Mouse (Mus musculus) embryonic facial prominence, embryonic 12.5 days (tissue): ENCODE measurements at regions not wholly inside any gene's neighbourhood (a gene's known extent, or its start where the extent isn't known, plus 50 kb on each side); places are given as distances from the start of the nearest gene placed in this dataset.
A peak's percentile ranks its signal among the peaks of the same experiment; 100 is the strongest.

Source experiments
- ATAC-seq: fragments of 200-750 bp; cut with Nextera tagmentation; 2 replicates; pipeline ENCODE4 v1.8.0; 2017; ENCODE audit not compliant: insufficient number of reproducible peaks, insufficient read depth, low FRiP score, low TSS enrichment
- H3K27ac ChIP-seq: fragments of 300-500 bp; sonication (generic); 2 replicates; pipeline ENCODE4 v1.5.1; 2016; ENCODE audit warnings: mild to moderate bottlenecking
- H3K27me3 ChIP-seq: fragments of 300-500 bp; sonication (generic); 2 replicates; pipeline ENCODE4 v1.6.1; 2016; ENCODE audit warnings: mild to moderate bottlenecking, moderate library complexity
- H3K36me3 ChIP-seq: fragments of 300-500 bp; sonication (generic); 2 replicates; pipeline ENCODE4 v1.6.1; 2016; ENCODE audit warnings: mild to moderate bottlenecking
- H3K4me1 ChIP-seq: fragments of 300-500 bp; sonication (generic); 2 replicates; pipeline ENCODE4 v1.6.1; 2016
- H3K4me2 ChIP-seq: fragments of 300-500 bp; sonication (generic); replicated peaks from 2 replicates; pipeline ENCODE4 v1.6.1; 2016; ENCODE audit warnings: mild to moderate bottlenecking, moderate library complexity
- H3K4me3 ChIP-seq: fragments of 300-500 bp; sonication (generic); 2 replicates; pipeline ENCODE4 v1.5.1; 2016; ENCODE audit warnings: mild to moderate bottlenecking
- H3K9ac ChIP-seq: fragments of 300-500 bp; sonication (generic); 2 replicates; pipeline ENCODE4 v1.6.1; 2016; ENCODE audit warnings: mild to moderate bottlenecking, moderate library complexity
- H3K9me3 ChIP-seq: fragments of 300-500 bp; sonication (generic); 2 replicates; pipeline ENCODE4 v1.6.1; 2016; ENCODE audit warnings: mild to moderate bottlenecking, moderate library complexity
- WGBS: fragments of 180-500 bp; shearing (Covaris S2); methylation state at CpG from one replicate; pipeline ENCODE4 v1.1.7; 2016; 5-methylcytosine and 5-hydroxymethylcytosine counted together

GRCm38 (mm10) chr1:186501726-186502125, 204.1 kb downstream of the Tgfb2 start:
- Histone ChIP-seq H3K4me3 (no peak overlapping the region), H3K27me3 (no peaks in the 10 kb centered on the region), H3K27ac (no peak overlapping the region), H3K9me3 (no peaks in the 10 kb centered on the region), H3K36me3 (no peaks in the 10 kb centered on the region), H3K4me2 (no peak overlapping the region), H3K9ac (no peak overlapping the region), H3K4me1 (0 out of 2 replicates have a peak, but pooled peaks cover 4% of the 10 kb centered on the region)
- 80% methylated on average over 1 of the region's 1 CpGs for WGBS
- ATAC-seq = no peak

- 74% methylated on average over 1 of the region's 1 CpGs for WGBS
- Histone ChIP-seq H3K9me3 (no peaks in the 10 kb centered on the region), H3K27me3 (no peaks in the 10 kb centered on the region), H3K4me2 (no peak overlapping the region), H3K27ac (no peak overlapping the region), H3K4me1 (no peaks in the 10 kb centered on the region), H3K9ac (no peak overlapping the region), H3K36me3 (no peaks in the 10 kb centered on the region), H3K4me3 (no peak overlapping the region)
- no peak for ATAC-seq
Measured at GRCm38 (mm10) chr1:186497872-186498271, 207.9 kb downstream of the Tgfb2 start.

- ATAC-seq = no peak
- WGBS = 87% methylated on average over 2 of the region's 2 CpGs
- Histone ChIP-seq H3K4me1 (no peaks in the 10 kb centered on the region), H3K27me3 (no peaks in the 10 kb centered on the region), H3K9ac (no peak overlapping the region), H3K4me2 (no peak overlapping the region), H3K27ac (no peak overlapping the region), H3K9me3 (no peaks in the 10 kb centered on the region), H3K4me3 (no peak overlapping the region), H3K36me3 (no peaks in the 10 kb centered on the region)
Measured at GRCm38 (mm10) chr1:186497333-186497732, 208.5 kb downstream of the Tgfb2 start.

- Histone ChIP-seq H3K4me3 (no peak overlapping the region), H3K36me3 (no peaks in the 10 kb centered on the region), H3K9me3 (no peaks in the 10 kb centered on the region), H3K4me1 (no peaks in the 10 kb centered on the region), H3K27me3 (no peaks in the 10 kb centered on the region), H3K27ac (no peak overlapping the region), H3K4me2 (no peak overlapping the region), H3K9ac (no peak overlapping the region)
- WGBS = 87% methylated on average over 5 of the region's 5 CpGs
- no peak for ATAC-seq
Measured at GRCm38 (mm10) chr1:186494411-186494783, 211.4 kb downstream of the Tgfb2 start.

- no peaks in the 10 kb centered on the region for H3K27me3 ChIP-seq
- H3K4me2 ChIP-seq = no peak overlapping the region
- no peaks in the 10 kb centered on the region for H3K9me3 ChIP-seq
- no peak for ATAC-seq
- H3K4me1 ChIP-seq = no peaks in the 10 kb centered on the region
- H3K4me3 ChIP-seq = no peak overlapping the region
- 69% methylated on average over 14 of the region's 14 CpGs for WGBS
- H3K9ac ChIP-seq = no peak overlapping the region
- H3K36me3 ChIP-seq = no peaks in the 10 kb centered on the region
- no peak overlapping the region for H3K27ac ChIP-seq
Measured at GRCm38 (mm10) chr1:186493664-186494410, 212.0 kb downstream of the Tgfb2 start.

- Histone ChIP-seq H3K9ac (no peak overlapping the region), H3K27ac (no peak overlapping the region), H3K4me2 (no peak overlapping the region), H3K36me3 (no peaks in the 10 kb centered on the region), H3K4me3 (no peak overlapping the region), H3K9me3 (no peaks in the 10 kb centered on the region), H3K27me3 (no peaks in the 10 kb centered on the region), H3K4me1 (peaks cover 12% of the 10 kb centered on the region; the same call in 1 of the 2 replicates)
- ATAC-seq = no peak
- WGBS = 47% methylated on average over 8 of the region's 8 CpGs
Measured at GRCm38 (mm10) chr1:186482177-186482576, 223.6 kb downstream of the Tgfb2 start.

- WGBS = 76% methylated on average over 1 of the region's 1 CpGs
- Histone ChIP-seq H3K4me3 (no peak overlapping the region), H3K27me3 (no peaks in the 10 kb centered on the region), H3K4me2 (no peak overlapping the region), H3K36me3 (no peaks in the 10 kb centered on the region), H3K9me3 (no peaks in the 10 kb centered on the region), H3K27ac (no peak overlapping the region), H3K4me1 (0 out of 2 replicates have a peak, but pooled peaks cover 3% of the 10 kb centered on the region), H3K9ac (no peak overlapping the region)
- ATAC-seq = no peak
Measured at GRCm38 (mm10) chr1:186480019-186480418, 225.8 kb downstream of the Tgfb2 start.

GRCm38 (mm10) chr1:186478428-186479238, 227.2 kb downstream of the Tgfb2 start:
- H3K27ac ChIP-seq = no peak overlapping the region
- no peaks in the 10 kb centered on the region for H3K36me3 ChIP-seq

GRCm38 (mm10) chr1:186474844-186475243, 230.9 kb downstream of the Tgfb2 start:
- 35% methylated on average over 2 of the region's 2 CpGs for WGBS
- ATAC-seq = no peak
- no peaks in the 10 kb centered on the region for H3K36me3 ChIP-seq
- H3K27me3 ChIP-seq = no peaks in the 10 kb centered on the region
- H3K27ac ChIP-seq = no peak overlapping the region
- H3K4me3 ChIP-seq = no peak overlapping the region
- H3K4me1 ChIP-seq = no peaks in the 10 kb centered on the region
- H3K9ac ChIP-seq = no peak overlapping the region
- H3K9me3 ChIP-seq = no peaks in the 10 kb centered on the region
- H3K4me2 ChIP-seq = no peak overlapping the region

More at GRCm38 (mm10) chr1:186478428-186479238, 227.2 kb downstream of the Tgfb2 start:
- no peak for ATAC-seq
- Histone ChIP-seq H3K9ac (no peak overlapping the region), H3K4me3 (no peak overlapping the region), H3K27me3 (no peaks in the 10 kb centered on the region), H3K4me2 (no peak overlapping the region), H3K4me1 (0 out of 2 replicates have a peak, but pooled peaks cover 3% of the 10 kb centered on the region), H3K9me3 (no peaks in the 10 kb centered on the region)
- 65% methylated on average over 8 of the region's 8 CpGs for WGBS

GRCm38 (mm10) chr1:186474385-186474784, 231.4 kb downstream of the Tgfb2 start:
- no peak overlapping the region for H3K4me3 ChIP-seq
- no peak for ATAC-seq
- 45% methylated on average over 1 of the region's 1 CpGs for WGBS
- H3K4me1 ChIP-seq = no peaks in the 10 kb centered on the region
- no peak overlapping the region for H3K9ac ChIP-seq
- no peaks in the 10 kb centered on the region for H3K27me3 ChIP-seq
- no peak overlapping the region for H3K27ac ChIP-seq
- H3K9me3 ChIP-seq = no peaks in the 10 kb centered on the region
- no peaks in the 10 kb centered on the region for H3K36me3 ChIP-seq
- H3K4me2 ChIP-seq = no peak overlapping the region

GRCm38 (mm10) chr1:186472955-186473354, 232.8 kb downstream of the Tgfb2 start:
- Histone ChIP-seq H3K27ac (peak overlapping the region; percentile 36; the same call in 1 of the 2 replicates), H3K27me3 (no peaks in the 10 kb centered on the region), H3K9ac (no peak overlapping the region), H3K9me3 (no peaks in the 10 kb centered on the region), H3K4me2 (no peak overlapping the region), H3K4me1 (no peaks in the 10 kb centered on the region), H3K4me3 (no peak overlapping the region), H3K36me3 (no peaks in the 10 kb centered on the region)
- no peak for ATAC-seq
- 83% methylated on average over 10 of the region's 10 CpGs for WGBS

GRCm38 (mm10) chr1:186465526-186465925, 240.3 kb downstream of the Tgfb2 start:
- no peaks in the 10 kb centered on the region for H3K36me3 ChIP-seq
- H3K9ac ChIP-seq = no peak overlapping the region
- H3K4me1 ChIP-seq = no peaks in the 10 kb centered on the region
- no peaks in the 10 kb centered on the region for H3K9me3 ChIP-seq
- no peak overlapping the region for H3K4me2 ChIP-seq
- no peak overlapping the region for H3K4me3 ChIP-seq
- no peaks in the 10 kb centered on the region for H3K27me3 ChIP-seq
- WGBS = 83% methylated on average over 5 of the region's 5 CpGs
- ATAC-seq = no peak
- H3K27ac ChIP-seq = no peak overlapping the region
